Mouse (Mus musculus) intestine, embryonic 14.5 days (tissue): ENCODE measurements around the gene Dnajb11. TPM values are rescaled to one million over a fixed set of nuclear protein-coding genes. Genes with fewer than 3 reads are reported as not detected.

Experiments
- ATAC-seq: fragments of 200-750 bp; cut with Nextera tagmentation; replicated peaks from 2 replicates; pipeline ENCODE4 v1.8.0; 2017; ENCODE audit warnings: low read depth, moderate number of reproducible peaks, moderate TSS enrichment, moderate library complexity; ENCODE audit not compliant: low FRiP score, low TSS enrichment
- DNase-seq: peaks from one replicate; pipeline ENCODE4 v3.0.0-alpha.2; 2018; ENCODE audit warnings: low spot score
- H3K27ac ChIP-seq: fragments of 300-500 bp; sonication (generic); 2 replicates; pipeline ENCODE4 v1.5.1; 2014; ENCODE audit warnings: low read depth, mild to moderate bottlenecking, control low read depth
- H3K27me3 ChIP-seq: fragments of 300-500 bp; sonication (generic); replicated peaks from 2 replicates; pipeline ENCODE4 v1.6.1; 2014; ENCODE audit warnings: low read length, control low read depth; ENCODE audit not compliant: control insufficient read depth, insufficient read depth
- H3K36me3 ChIP-seq: fragments of 300-500 bp; sonication (generic); 2 replicates; pipeline ENCODE4 v1.6.1; 2014; ENCODE audit warnings: low read length, control low read depth; ENCODE audit not compliant: control insufficient read depth, insufficient read depth
- H3K4me1 ChIP-seq: fragments of 300-500 bp; sonication (generic); replicated peaks from 2 replicates; pipeline ENCODE4 v1.6.1; 2014; ENCODE audit warnings: low read length, control low read depth, mixed read lengths; ENCODE audit not compliant: control insufficient read depth, insufficient read depth
- H3K4me2 ChIP-seq: fragments of 300-500 bp; sonication (generic); 2 replicates; pipeline ENCODE4 v1.6.1; 2014; ENCODE audit warnings: low read length
- H3K4me3 ChIP-seq: fragments of 300-500 bp; sonication (generic); 2 replicates; pipeline ENCODE4 v1.5.1; 2014; ENCODE audit warnings: low read depth, low read length, control low read depth, mixed read lengths
- H3K9ac ChIP-seq: fragments of 300-500 bp; sonication (generic); 2 replicates; pipeline ENCODE4 v1.6.1; 2014; ENCODE audit warnings: mild to moderate bottlenecking, low read length
- H3K9me3 ChIP-seq: fragments of 300-500 bp; sonication (generic); 2 replicates; pipeline ENCODE4 v1.6.1; 2016; ENCODE audit warnings: low read length, control low read depth; ENCODE audit not compliant: control insufficient read depth
- WGBS: fragments of 180-500 bp; shearing (Covaris S2); extraction: QIAGEN DNeasy Blood & Tissue Kit; methylation state at CpG from one replicate; pipeline ENCODE4 v1.1.7; 2014; 5-methylcytosine and 5-hydroxymethylcytosine counted together
- polyA plus RNA-seq: library from polyadenylated mRNA; unstranded; fragments of >200 nt; fragmentation: Nextera tagmentation; extraction: Ambion mirVana; gene quantifications from 2 replicates; pipeline ENCODE4 v1.2.1, GENCODE M21; 2014

Dnajb11 gene
- polyA plus RNA-seq, 1 experiment from 2014 or later, result 94.1 TPM

DNA sequence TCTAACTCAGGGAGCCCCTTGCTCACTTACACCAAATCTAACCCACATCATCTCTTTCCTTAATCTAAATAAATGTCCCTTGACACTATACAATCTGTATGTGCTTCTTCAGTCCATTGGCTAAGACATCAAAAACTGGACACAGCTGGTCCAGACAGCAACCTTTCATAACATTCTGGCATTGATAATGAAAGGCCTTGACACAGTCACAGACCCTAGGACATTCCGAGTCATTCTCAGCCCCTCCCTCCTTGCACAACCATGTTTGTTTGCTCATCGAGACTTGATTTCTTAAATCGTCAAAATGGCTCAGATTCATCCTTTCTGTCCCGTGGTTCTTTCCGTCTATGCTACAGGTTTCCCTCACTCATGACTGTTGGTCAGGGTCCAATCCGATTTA lies 51.6 kb downstream of the Dnajb11 start:
- 82% methylated on average over 6 of the region's 6 CpGs for WGBS
- no peaks in the 10 kb centered on the region for H3K4me1 ChIP-seq
- H3K9me3 ChIP-seq, result no peaks in the 10 kb centered on the region
- DNase-seq (no peak), ATAC-seq (no peak)
- no peak overlapping the region for H3K4me2 ChIP-seq
- no peaks in the 10 kb centered on the region for H3K27me3 ChIP-seq
- no peaks in the 10 kb centered on the region for H3K36me3 ChIP-seq
- H3K4me3 ChIP-seq, result no peak overlapping the region
- no peak overlapping the region for H3K27ac ChIP-seq
- no peak overlapping the region for H3K9ac ChIP-seq

DNA sequence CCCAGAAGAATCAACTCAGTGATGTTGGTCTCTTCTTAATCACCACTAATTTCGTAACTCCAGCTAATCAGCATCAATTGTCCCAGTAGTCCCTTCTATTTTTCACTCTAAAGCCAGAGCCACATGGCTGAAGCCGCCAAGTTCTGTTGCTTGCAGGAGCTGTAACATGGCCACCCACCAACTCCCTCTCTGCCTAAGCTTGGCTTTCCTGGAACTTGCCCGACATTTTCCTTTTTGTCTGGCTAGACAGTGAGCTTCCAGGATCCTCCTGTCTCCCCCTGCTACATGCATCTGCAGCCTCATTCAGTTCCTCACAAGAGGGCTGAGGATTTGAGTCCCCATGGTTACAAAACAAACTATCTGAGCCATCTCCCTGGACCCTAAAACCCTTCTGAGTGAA lies 54.3 kb downstream of the Dnajb11 start:
- Histone ChIP-seq H3K4me3 (no peak overlapping the region), H3K9ac (no peak overlapping the region), H3K4me2 (no peak overlapping the region), H3K27ac (no peak overlapping the region), H3K36me3 (no peaks in the 10 kb centered on the region), H3K9me3 (no peaks in the 10 kb centered on the region), H3K4me1 (no peaks in the 10 kb centered on the region), H3K27me3 (no peaks in the 10 kb centered on the region)
- ATAC-seq, result no peak
- no peak for DNase-seq
- WGBS, result 79% methylated on average over 3 of the region's 3 CpGs

DNA sequence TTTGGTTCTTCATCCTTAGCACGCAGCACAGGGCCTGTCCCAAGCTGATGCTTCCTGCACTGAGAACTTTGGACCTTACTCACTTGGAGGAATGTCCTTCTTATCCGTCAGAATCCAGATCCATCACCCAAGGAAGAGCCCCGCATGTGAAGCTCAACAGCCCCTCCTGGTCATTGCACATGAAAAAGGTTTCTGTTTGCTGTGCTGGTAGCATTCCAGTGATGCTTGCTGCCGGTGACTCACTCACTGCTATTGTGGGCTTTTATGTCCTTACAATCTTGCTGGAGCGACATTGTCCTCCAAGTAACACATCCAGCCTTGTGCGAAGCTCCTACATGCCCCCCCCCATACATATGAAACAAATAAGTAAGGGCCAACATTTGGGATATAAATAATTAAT lies 55.2 kb downstream of the Dnajb11 start:
- no peaks in the 10 kb centered on the region for H3K36me3 ChIP-seq
- no peak overlapping the region for H3K27ac ChIP-seq
- 74% methylated on average over 6 of the region's 6 CpGs for WGBS
- DNase-seq, result no peak
- no peak overlapping the region for H3K4me2 ChIP-seq
- no peaks in the 10 kb centered on the region for H3K27me3 ChIP-seq
- H3K4me1 ChIP-seq, result no peaks in the 10 kb centered on the region
- H3K4me3 ChIP-seq, result no peak overlapping the region
- no peak overlapping the region for H3K9ac ChIP-seq
- no peak for ATAC-seq
- H3K9me3 ChIP-seq, result no peaks in the 10 kb centered on the region

DNA sequence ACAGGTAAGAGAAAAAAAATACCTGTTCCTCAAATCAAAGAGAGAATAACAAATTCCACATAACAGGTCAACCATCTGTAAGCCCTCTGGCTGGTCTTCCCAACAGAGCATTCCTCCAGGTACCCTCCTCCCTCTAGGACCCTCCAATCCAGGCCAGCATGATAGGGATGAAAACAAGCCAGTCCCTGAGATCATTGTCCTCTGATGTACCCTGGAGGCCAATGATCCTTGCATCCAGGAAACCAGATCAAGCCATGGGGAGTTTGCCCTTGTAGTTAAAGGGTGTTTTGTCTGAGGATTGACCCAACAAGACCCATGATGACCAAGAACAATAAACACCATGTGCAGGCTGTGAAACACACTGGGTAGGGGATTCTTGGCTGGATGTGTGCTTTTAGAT lies 56.6 kb downstream of the Dnajb11 start:
- no peaks in the 10 kb centered on the region for H3K27me3 ChIP-seq
- no peak for ATAC-seq

DNA sequence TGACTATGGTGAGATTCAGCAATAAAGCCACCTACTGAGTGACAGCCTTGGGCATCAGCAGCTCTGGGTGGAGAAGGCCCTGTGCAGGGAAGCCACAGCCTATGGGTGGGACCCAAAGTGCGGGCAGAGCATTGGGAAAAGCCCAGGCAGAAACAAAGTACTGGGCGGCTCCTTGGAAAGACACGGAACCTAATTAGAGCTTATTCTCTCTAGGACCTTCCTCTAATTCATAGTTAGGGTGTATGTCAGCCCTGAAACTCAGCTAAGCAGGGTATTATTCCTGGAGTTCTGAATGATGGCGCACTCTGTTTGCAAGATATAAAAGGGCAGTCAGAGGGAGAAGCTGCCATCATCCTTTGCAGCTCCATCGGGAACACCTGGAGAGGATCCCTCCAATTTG lies 60.4 kb downstream of the Dnajb11 start, which contains the start of gene Fetub:
Gene Fetub (plus strand): TSS at position 301 of the 400 bp plus-strand sequence.
- no peaks in the 10 kb centered on the region for H3K36me3 ChIP-seq
- H3K4me1 ChIP-seq, result no peaks in the 10 kb centered on the region
- H3K9ac ChIP-seq, result no peak within 1 kb of the TSS
- H3K27me3 ChIP-seq, result no peaks in the 10 kb centered on the region
- H3K27ac ChIP-seq, result no peak within 1 kb of the TSS
- H3K4me2 ChIP-seq, result no peak within 1 kb of the TSS
- H3K4me3 ChIP-seq, result no peak within 1 kb of the TSS
- DNase-seq (no peak), ATAC-seq (no peak)
- WGBS, result 86% methylated on average over 5 of the region's 5 CpGs
- no peaks in the 10 kb centered on the region for H3K9me3 ChIP-seq

More for the DNA sequence above, 56.6 kb downstream of the Dnajb11 start:
- no peak overlapping the region for H3K4me2 ChIP-seq
- DNase-seq, result no peak
- H3K4me3 ChIP-seq, result no peak overlapping the region
- no peaks in the 10 kb centered on the region for H3K9me3 ChIP-seq
- H3K27ac ChIP-seq, result no peak overlapping the region
- no peaks in the 10 kb centered on the region for H3K4me1 ChIP-seq
- no peaks in the 10 kb centered on the region for H3K36me3 ChIP-seq
- no peak overlapping the region for H3K9ac ChIP-seq

DNA sequence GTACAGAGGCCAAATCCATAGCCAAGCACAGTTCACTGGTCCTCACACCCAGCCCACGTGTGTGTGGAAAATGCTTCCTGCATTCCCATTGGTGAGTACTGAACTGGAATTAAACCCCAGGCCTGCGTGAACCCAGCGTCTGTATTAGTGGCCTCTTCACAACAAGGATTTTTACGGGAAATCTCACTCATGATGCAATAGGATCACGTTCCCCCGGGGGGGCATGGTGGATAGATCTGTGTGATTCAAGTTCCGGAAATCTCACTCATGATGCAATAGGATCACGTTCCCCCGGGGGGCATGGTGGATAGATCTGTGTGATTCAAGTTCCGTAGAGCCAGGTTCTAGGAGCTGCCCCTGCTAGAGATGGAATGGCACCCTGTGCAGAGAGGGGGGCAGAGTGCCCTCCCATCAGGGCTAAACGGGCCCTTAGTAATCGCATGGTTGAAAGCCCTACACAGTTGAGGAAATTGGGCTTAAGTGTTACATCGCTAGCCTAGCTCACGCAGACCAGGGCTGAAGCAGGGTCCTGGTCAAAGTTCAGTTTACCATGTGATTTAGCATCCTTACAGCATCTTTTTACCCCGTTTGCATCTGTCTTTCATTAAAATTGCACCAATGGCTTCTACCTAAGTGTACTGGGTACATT lies 61.1 kb downstream of the Dnajb11 start:
- DNase-seq (no peak), ATAC-seq (no peak)
- Histone ChIP-seq H3K9ac (no peak overlapping the region), H3K4me1 (no peaks in the 10 kb centered on the region), H3K27ac (no peak overlapping the region), H3K27me3 (no peaks in the 10 kb centered on the region), H3K9me3 (no peaks in the 10 kb centered on the region), H3K36me3 (no peaks in the 10 kb centered on the region), H3K4me2 (no peak overlapping the region), H3K4me3 (no peak overlapping the region)
- WGBS, result 81% methylated on average over 15 of the region's 15 CpGs

DNA sequence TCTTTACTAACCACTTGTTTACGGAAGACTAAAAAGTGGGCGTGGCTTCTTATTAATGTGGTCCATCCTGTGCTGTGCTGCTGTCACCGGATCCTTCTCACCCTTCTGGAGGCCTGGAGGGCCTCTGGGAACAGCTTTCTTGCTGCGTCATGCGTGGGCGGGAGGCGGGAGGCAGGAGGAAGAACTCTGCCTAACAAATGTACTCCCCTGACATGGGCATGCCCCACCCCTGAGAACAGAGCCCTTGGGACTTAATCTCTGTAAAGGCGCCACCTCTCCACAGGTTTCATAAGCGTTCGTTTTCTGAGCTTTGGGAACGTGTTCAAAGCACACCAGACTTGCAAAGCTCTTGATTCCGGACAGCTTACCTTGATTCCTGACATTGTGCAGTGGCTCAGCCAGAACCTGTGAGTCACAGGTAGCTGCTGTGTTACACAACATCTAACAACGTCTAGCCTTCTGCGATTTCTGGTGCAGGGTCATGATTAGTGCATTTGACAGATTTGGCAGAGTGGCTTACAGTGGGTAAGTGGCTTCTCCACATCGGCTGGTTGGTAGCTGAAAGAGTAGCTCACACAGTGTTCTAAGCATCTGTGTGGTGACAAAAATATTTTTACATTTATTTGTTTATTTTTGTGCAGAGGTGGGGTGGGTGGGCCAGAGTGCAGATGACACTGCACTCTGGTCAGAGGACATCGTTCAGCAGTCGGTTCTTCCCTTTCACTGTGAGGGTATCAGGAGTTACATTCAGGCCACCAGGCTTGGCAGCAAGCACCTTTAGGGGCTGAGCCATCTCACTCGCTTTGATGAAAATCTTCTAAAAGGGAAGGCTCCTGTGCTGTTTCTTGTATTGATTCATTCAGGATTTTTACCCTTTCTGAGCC lies 62.6 kb downstream of the Dnajb11 start:
- ATAC-seq (no peak), DNase-seq (no peak)
- no peak overlapping the region for H3K9ac ChIP-seq
- H3K9me3 ChIP-seq, result no peaks in the 10 kb centered on the region
- no peak overlapping the region for H3K4me3 ChIP-seq
- H3K4me1 ChIP-seq, result no peaks in the 10 kb centered on the region
- H3K27me3 ChIP-seq, result no peaks in the 10 kb centered on the region
- H3K36me3 ChIP-seq, result no peaks in the 10 kb centered on the region
- WGBS, result 57% methylated on average over 18 of the region's 18 CpGs
- H3K4me2 ChIP-seq, result no peak overlapping the region
- no peak overlapping the region for H3K27ac ChIP-seq

DNA sequence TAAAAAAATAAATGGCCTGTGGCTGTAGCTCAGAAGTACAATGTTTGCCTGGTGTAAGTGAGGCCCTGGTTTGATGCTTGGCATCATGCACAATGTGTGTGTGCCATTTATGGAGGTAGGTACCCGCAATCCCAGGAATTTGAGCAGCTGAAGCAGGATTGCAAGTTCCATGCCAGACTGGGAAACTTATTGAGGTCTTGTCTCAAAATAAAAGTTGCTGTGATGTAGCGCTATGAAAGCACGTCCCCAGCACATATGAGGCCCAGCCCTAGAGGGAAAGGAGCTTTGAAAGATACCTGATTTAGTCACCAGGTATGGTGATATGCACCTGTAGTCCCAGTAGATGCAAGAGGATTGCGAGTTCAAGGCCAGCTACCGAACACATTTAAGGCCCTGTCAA lies 64.1 kb downstream of the Dnajb11 start:
- Histone ChIP-seq H3K27me3 (no peaks in the 10 kb centered on the region), H3K4me3 (no peak overlapping the region), H3K4me1 (no peaks in the 10 kb centered on the region), H3K27ac (no peak overlapping the region), H3K36me3 (no peaks in the 10 kb centered on the region), H3K9me3 (no peaks in the 10 kb centered on the region), H3K4me2 (no peak overlapping the region), H3K9ac (no peak overlapping the region)
- no peak for DNase-seq
- WGBS, result 90% methylated on average over 5 of the region's 5 CpGs
- no peak for ATAC-seq

DNA sequence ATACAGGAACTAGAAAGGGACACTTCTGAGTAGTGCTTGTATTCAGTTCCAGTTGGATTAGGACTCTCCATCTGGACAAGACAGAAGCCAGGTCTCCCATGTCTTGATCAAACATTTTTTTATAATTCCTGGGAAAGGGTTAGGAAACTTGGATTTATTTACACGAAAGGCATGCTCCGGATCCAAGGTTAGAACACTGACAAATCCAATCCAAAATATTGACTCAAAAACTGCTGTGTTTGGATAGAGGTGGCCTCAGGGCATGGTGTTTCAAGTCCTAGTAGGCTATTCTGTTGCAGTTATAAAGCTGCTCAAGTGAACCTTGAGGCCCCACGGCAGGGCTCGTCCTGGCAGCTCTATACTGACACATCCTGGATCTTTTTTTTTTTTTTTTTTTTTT lies 64.8 kb downstream of the Dnajb11 start:
- Histone ChIP-seq H3K4me2 (no peak overlapping the region), H3K9ac (no peak overlapping the region), H3K27ac (no peak overlapping the region), H3K9me3 (no peaks in the 10 kb centered on the region), H3K36me3 (no peaks in the 10 kb centered on the region), H3K4me1 (no peaks in the 10 kb centered on the region), H3K27me3 (no peaks in the 10 kb centered on the region), H3K4me3 (no peak overlapping the region)
- WGBS, result 70% methylated on average over 4 of the region's 4 CpGs
- no peak for ATAC-seq
- no peak for DNase-seq
